Mouse (Mus musculus) heart, adult 8-10 months (tissue): ENCODE measurements at regions not wholly inside any gene's neighbourhood (a gene's known extent, or its start where the extent isn't known, plus 50 kb on each side); places are given as distances from the start of the nearest gene placed in this dataset.

Source experiments
- DNase-seq: peaks from one replicate; pipeline ENCODE4 v3.0.0; 2022; ENCODE audit warnings: low spot score

DNA sequence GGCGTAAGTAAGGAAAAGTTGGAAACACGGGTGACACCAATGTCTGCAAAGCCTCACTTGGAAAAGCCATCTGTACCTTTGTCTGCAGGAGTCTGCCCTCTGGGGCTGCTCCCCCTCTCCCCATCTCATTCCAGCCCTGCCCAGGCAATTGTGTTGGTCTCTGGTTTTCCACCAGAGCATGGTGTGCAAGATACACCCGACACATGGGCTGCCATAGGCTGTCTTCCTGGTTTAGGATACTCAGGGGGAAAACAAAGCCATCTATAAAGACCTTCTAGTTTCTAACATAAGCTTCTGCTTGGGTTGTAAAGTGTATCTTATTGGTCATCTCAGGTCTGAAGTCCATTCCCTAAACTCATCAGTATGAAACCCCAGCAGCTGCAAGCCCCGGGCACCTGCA is 270.1 kb upstream of the 1700056E22Rik start:
- no peak for DNase-seq

- no peak for DNase-seq
These were observed 264.6 kb upstream of the 1700056E22Rik start for GRCm38 (mm10) chr1:184298701-184299100.

- peak; percentile 29 for DNase-seq
These were observed 263.1 kb upstream of the 1700056E22Rik start for GRCm38 (mm10) chr1:184297001-184297740.

DNA sequence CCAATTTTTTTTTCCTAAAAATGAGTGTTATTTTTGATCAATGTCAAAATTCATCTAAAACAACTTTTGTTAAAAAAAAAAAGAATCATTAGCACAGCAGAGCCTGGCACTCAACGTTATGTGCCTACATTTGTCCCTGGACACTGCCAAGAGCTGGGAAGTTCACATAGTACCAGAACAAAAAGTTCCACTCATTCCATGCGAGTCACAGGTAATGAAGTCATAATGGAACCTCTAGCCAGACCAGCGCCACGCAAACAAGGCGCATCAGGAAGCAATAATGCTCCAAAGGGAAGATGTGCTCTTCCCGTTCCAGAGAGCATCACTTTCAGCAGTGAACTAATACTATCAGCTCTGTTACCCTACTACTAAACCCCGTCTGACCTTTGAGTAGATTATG is 257.0 kb upstream of the 1700056E22Rik start:
- DNase-seq = peak; percentile 19

GRCm38 (mm10) chr1:184289733-184290416 is 255.8 kb upstream of the 1700056E22Rik start:
- DNase-seq = peak; percentile 88

DNA sequence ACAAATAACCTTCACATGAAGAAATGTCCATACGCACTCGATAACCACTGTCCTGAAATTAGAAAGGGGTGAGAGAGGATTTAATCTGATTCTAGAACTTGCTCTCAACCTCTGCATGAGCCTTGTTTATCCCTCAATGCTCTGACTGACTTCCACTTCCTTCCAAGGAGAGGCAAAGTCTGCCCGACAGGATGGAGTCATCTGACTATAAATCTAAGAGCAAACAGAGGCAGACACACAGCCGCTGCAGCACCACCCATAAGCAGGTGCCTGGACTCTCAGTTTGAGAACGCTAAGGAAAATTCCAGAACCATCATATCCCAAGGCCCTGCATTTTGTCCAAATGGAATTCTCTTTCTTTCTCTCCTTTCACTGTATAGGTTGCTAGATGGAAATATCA is 247.7 kb upstream of the 1700056E22Rik start:
- DNase-seq = no peak

DNA sequence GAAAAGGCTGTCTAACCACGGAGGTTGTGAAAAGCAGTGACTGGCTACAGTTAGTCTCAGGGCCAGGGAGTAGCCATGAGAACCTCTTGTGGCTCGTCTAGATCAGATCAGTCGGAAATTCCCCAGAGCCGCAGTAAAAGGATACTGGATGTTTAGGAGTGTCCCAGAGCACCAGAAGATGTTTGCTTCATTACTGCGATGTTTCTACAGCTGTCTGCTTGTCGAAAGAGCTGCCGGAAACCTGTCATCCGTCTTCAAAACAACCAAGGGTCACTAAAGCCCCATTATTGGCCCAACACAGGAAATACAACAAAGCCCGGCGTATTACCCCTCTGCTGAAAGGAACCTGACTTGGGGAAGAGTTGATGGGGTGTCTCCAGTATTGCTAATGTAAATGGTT is 245.2 kb upstream of the 1700056E22Rik start:
- no peak for DNase-seq

DNA sequence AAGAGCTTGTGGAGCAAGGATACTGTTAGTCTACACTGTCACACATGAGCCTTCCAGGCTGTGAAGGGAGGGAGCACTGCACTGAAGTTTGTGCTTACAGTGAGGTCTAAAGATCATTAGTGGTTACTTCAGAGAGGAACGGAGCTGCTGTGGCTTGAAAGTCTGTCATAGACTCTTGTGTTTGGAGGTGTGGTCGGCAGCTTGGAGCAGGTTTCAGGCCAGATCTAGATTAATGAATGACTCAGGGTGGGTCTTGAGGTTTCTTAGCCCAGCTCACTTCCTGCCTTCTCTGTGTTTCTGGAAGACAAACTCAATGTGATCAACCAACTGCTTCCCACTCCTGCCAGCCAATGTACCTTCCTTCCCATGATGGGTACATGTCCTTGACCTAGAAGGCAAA is 242.9 kb upstream of the 1700056E22Rik start:
- DNase-seq = no peak

DNA sequence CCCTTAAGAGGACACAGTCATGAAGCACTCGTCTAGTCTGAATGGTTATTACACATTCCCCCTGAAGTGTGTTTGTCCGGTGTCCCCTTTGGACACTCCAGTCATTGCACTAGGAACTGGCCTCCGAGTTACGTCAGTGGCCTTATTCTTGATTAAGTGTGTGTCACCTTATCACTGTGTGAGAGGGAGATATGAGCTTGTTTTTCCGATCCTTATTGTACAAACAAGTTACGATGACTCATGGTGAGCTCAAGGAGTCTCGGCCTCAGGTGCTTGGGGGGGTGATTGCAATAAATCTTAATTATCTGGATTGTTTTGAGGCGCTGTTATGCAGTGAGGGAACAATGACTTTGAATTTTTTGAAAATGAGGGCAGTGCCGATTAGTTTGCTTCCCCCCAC is 241.8 kb upstream of the 1700056E22Rik start:
- DNase-seq = no peak

DNA sequence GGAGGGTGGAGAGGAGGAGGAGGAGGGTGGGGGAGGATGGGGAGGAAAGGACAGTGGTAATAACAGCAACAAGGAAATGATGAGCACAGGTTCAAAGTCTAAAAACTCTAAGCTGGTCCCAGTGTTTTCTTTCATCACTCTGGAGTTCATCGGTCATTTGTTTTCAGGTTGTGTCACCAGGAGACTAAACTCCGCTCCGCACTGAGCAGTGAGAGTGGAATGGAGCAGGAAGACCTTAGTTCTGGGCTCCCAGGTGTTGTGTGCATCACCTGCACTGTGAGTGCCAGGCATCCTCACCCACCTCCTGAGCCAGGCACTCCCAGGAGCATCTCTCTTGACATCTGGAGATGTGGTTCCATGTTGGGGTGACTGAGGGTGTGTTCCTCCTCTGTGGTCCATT is 241.3 kb upstream of the 1700056E22Rik start:
- no peak for DNase-seq

- no peak for DNase-seq
These were observed 240.6 kb upstream of the 1700056E22Rik start for GRCm38 (mm10) chr1:184274704-184275103.

DNA sequence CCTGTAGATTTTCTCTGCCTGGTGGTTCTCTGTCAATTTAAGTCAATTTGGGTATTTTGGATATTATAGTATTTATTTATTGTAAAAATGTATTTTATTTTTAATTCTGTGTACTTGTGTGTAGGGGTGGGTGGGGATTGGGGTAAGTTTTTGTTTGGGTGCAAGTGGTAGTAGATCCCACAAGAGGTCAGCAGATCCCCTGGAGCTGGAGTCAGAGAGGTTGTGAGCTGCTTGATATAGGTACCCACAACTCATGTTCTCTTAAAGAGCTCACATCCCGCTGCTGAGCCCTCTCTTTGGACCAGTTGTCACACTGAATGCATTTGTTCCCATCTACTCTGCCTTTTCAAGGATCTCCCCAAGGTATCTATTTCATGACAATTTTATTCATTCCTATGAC is 239.6 kb upstream of the 1700056E22Rik start:
- no peak for DNase-seq

DNA sequence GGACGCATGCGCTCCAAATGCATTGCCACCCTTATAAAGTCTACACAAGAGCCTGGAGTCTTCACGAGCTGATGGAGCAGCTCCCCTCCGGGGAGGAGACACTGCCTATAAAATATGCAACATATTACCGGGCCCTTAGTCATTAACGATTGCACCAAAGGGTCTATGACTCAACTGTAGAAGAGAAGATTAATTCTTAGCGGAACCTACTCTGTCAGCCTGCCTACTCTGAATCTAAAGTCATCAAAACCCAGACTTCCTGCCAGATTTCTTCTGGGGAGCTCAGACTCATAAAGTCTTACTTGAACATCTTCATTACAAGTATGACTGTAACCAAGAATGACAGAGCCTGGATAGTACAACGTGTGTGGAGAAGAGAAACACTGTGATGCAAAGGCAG is 237.2 kb upstream of the 1700056E22Rik start:
- no peak for DNase-seq

DNA sequence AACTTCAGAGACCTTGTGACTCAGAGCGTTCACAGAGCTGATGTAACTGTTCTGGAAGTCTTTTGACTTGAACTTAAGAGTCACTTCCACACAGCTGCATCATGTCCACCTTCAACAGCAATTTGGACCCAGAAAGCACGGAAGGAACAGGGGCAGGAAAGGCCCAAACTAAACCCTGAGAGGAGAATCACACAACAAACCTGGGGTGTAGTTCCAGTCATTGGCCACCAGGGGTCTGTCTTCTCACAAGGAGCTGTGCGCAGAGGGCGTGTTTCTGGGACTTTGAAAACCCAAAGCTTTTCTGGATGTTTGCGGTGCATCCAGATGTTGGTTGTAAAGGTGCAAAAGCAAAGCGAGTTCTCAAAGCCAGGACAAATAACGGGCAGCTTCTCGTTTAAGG is 231.9 kb upstream of the 1700056E22Rik start:
- DNase-seq = peak; percentile 86

GRCm38 (mm10) chr1:184262975-184263374 is 228.9 kb upstream of the 1700056E22Rik start:
- DNase-seq = no peak

GRCm38 (mm10) chr1:184261385-184261727 is 227.3 kb upstream of the 1700056E22Rik start:
- DNase-seq = no peak

DNA sequence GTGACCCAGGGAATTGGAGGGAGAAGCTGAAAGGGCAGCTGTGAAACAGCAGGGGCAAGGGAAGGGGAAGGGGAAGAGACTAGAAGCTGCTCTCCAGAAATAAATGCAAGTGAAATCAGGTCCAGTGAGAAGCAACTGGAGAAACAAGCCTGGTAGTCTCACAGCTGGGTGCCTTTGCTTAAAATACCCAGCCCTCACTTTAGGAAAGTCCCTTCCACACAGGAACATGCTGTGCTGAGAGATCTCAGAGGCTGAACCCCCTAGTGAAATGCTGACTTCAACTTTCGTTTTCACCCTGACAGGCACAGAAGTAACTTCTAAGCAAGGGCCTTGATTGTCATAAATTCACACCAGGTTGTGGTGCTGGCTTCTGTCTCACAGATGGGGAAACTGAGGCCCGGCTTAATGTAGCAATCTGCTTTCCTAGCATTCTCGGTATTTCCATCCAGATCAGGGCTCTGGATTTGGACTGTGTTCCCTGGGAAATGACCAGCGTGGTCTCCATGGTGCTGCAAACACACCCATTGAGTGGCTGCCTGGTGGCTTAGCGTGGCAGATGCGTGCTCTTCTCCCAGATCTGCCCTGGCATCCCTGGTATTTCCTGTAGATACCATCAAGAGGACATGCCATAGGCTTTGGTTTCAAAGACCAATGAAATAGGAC is 226.8 kb upstream of the 1700056E22Rik start:
- DNase-seq = peak; percentile 42

GRCm38 (mm10) chr1:184259853-184260252 is 225.8 kb upstream of the 1700056E22Rik start:
- no peak for DNase-seq

- DNase-seq = no peak
These were observed 223.3 kb upstream of the 1700056E22Rik start for GRCm38 (mm10) chr1:184257356-184257755.

- DNase-seq = no peak
These were observed 220.8 kb upstream of the 1700056E22Rik start for GRCm38 (mm10) chr1:184254951-184255350.

GRCm38 (mm10) chr1:184244730-184245488 is 210.8 kb upstream of the 1700056E22Rik start:
- no peak for DNase-seq

DNA sequence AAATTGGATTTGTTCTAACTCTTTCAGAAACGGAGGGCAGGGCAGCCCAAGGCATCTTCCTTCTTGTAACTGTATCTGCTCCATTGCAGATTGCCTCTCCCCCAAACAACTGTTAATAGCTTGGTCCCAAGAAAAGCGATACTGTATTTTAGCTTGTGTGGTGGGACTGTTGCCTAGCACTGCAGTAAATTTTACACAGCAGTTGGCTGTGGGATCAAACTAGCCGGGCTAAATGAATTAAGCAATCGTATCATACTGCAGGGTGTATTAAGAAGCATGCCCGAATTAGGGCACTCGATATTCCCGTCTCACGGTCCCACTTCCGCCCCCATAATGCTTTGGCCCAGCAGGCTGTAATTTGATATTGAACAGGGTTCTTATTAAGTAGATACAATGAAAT is 210.2 kb upstream of the 1700056E22Rik start:
- no peak for DNase-seq
